Mouse (Mus musculus): Measurements from ENCODE around the gene Chfr.

Chfr gene

GRCm38 (mm10) chr5:110135293-110136086, at the start of gene Chfr:
Gene Chfr (plus strand): TSS chr5:110135842.
- peak; percentile 93 for DNase-seq (ENCODE audit: low read depth, low spot score)

DNA sequence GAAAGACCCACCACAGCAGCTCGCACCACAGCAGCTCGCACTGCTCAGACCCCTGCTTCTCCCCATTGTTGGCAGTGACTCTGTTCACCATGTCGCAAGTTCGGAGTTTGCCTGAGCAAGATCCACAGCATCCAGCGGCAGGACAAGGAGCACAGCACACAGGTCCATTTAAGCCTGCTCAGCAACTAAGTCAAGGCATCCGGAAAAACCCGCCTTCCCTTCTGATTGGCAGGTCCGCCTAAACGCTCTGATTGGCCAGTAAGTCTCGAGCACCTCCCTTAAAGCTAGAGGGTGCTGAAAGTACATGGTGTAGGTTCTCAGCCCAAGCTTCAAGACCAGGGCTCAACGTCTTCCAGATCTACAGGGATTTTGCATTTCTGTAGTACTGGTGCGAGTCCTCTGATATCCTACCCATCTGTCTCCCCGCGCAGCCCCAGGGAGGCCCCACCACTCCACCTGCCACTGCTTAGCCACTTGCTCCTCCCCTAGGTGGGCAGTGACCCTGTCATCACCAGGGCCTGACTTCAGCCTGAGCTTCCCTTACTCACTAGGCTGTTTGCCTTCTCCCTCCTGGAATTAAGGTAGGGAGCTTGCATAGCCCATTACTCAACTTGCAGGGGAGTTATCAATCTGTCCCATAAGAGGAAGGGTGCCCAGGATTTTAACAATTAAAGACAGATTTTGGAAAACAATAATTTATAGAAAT, 49.3 kb upstream of the Chfr start:
- no peak for DNase-seq (ENCODE audit: low read depth, low spot score)

DNA sequence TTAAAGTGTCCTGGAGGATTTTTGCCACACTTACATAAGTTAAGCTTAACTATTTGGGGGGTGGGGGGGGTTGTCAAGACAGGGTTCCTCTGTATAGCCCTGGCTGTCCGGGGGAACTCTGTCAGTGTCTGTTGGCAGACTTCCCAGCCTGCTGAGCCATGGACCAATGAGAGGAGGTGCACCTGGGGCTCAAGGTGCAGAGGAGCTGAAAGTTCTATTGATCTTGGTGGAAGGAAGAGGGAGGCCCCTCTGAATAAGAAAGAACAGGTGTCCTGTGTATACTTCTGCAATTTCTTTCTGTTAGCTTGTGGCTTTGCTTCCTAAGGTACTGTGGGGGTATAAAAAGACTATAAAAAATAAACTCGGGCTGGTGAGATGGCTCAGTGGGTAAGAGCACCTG, 44.1 kb upstream of the Chfr start:
- no peak for DNase-seq (ENCODE audit: low read depth, low spot score)

DNA sequence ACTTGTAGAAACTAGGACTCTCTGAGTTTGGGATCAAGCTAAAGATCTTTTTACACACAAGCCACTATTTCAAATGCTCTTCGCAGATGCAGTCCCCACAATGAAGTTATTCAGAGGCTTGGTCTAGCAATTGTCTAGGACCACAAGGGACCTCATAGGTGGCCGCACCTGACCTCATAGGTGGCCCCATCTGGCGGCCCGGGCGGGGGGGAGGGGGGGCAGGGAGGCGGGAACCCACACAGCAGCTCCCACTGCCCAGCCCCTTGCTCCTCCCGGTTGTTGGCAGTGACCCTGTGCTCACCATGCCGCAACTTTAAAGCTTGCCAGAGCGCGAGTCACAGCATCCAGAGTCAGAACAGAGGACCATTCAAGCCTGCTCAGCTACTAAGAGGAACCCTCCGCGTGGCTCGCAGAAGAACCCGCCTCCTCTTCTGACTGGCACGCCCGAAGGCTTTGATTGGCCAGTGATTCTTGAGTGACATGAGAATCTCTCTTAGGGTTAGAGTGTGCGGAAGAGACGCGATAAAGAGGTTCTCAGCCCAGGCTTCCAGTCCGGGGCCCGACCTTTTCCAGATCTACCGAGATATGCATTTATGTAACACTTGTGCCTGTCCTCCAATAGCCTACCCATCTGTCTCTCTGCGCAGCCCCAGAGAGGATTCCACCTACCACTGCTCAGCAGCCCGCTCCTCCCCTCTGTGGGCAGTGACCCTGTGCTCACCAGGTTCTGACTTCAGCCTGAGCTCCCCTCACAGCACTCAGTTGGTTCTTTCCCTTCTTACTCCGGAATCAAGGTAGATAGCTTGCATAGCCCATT, 41.4 kb upstream of the Chfr start, which contains the start of gene Gm35315:
Gene Gm35315 (minus strand): TSS at position 391 of the 817 bp plus-strand sequence.
- peak; percentile 75 for DNase-seq (ENCODE audit: low read depth, low spot score)

DNA sequence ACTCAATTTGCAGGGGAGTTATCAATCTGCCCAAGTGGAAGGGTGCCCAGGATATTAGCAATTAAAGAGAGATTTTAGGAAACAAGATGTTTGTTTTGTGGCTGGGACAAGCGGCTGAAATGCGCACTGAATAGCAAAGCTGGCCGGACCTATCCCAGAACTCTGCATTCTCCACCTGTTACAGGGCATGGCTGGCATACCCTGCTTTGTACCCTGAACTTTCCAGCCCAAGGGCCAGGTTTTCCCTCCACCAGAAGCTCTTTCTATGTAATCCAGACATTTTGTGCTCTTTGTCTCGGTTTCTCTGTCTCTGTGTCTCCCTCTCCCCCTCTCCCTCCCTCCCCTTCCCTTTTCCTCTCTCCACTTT, 40.8 kb upstream of the Chfr start:
- no peak for DNase-seq (ENCODE audit: low read depth, low spot score)

DNA sequence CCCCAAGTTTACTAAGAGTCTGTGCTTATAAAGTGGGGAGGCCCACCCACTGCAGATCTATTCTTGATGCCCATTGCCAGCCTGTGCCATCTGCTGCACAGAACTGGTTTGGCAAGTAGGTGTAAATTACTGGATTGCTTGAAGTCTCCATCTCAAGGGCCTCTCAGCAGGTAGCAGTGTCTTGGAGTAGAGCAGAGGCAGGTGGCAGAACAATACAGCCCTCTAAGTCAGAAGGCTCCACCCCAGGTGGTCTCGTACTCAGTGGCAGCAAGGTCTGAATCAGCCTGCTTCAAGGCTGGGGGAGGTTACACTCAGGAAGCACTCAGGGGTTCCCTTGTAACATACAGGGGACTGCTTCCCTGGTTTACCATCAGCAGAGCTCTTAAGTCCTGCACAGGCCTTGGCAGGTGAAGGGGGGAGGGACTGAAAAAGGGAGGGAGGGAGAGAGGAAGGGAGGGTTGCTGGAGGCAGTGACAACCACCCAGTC, 36.6 kb upstream of the Chfr start:
- DNase-seq (ENCODE audit: low read depth, low spot score), result no peak

DNA sequence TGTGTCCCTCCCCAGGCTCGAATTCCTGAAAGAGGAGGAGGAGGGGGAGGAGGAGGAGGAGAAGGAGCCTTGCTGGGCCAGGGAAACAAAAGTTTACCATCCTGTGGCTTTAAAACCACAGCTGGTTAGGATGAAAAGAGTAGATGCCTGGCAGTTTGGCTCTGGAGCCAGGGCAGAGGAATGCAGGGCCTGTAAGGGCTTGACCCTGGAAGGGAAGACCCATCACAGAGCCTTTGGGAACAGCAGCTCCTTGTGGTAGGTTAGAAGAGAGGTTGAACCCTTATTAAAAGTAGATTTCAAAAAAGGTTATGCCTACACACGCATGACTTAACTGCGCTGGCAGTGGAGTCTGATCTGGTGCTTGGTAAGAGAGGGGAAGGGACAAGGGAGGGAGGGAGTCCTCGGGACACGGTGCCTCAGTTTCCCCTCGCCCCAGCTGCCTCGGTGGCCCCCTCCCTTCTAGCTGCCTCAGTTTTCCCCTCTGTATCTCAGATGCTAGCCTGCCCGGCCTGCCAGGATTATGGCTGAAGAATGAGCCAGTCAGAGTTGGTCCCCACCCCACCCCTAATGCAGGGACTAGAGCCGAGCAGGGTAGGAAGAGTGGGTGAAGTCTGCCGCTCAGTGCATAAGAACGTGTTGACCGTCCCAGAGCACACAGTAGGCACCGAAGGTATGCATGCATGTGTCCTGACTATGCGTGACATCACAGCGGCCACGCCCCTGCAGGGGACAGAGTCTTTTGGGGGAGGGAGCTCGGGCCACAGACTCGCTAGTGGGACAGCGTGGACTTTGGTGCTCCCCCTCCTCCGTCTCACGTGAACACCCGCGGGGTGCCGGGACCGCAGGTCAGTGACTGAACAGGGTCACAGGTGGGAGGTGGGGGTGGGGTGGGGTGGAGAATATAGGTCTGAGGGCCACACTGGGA, 35.7 kb upstream of the Chfr start, which contains the start of gene Plcxd1:
Gene Plcxd1 (plus strand): TSS at position 314 of the 925 bp plus-strand sequence.
- DNase-seq (ENCODE audit: low read depth, low spot score), result no peak

GRCm38 (mm10) chr5:110100921-110101631, 34.6 kb upstream of the Chfr start:
- no peak for DNase-seq (ENCODE audit: low read depth, low spot score)

GRCm38 (mm10) chr5:110101716-110102347, 33.8 kb upstream of the Chfr start:
- DNase-seq (ENCODE audit: low read depth, low spot score), result no peak

DNA sequence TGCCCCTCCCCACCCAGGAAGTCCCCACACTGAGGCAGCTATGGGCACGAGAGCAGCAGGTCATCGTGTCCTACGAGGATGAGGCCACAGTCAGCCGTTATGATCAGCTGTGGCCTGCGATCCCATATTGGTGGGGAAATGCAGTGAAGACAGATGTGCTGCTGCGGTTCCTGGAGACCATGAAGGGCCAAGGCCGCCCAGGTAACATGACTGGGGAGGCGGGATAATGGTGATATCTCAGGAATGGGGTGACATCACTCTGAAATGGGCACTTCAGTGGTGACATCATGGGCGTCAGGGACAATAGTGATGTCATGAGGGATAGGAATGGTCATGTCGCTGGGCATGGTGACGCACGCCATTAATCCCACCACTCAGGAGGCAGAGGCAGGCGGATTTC, 33.2 kb upstream of the Chfr start:
- no peak for DNase-seq (ENCODE audit: low read depth, low spot score)

- no peak for DNase-seq (ENCODE audit: low read depth, low spot score)
Measured at GRCm38 (mm10) chr5:110102853-110103625, 32.6 kb upstream of the Chfr start.

GRCm38 (mm10) chr5:110103901-110104615, 31.6 kb upstream of the Chfr start:
- DNase-seq (ENCODE audit: low read depth, low spot score), result no peak

DNA sequence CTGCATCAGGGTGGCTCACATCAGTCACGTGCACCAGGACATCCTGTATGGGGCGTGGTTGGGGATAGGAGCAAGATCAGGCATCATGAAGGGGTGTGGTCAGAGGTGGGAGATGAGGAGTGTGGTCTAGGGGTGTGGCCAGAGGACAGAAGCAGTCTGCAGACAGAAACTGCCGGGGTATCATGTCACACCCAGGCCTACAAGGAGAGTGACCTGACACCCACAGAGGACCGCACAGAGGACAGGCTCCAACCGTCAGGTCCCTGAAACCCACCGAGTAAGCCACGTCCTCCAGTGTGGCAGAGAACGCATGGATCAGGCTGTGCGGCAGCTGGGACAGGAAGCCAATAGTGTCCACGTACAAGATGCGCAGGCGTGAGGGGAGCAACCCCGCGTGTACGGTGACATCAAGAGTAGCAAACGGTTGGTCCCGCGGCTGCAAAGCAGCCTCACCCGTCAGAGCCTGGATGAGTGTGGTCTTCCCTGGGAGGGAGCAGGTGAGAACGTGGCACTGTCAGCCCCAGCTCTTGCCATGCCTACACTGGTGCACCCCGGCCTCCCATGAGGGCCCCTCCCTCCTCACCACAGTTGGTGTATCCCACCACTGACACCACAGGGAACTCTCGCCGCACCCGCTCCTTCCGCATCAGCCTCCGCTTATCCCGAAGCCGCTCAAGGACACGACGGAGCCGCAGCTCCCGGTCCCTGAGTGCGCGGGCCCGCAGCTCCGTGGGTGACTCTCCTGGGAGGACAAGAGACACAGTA, 30.8 kb upstream of the Chfr start:
- no peak for DNase-seq (ENCODE audit: low read depth, low spot score)

- no peak for DNase-seq (ENCODE audit: low read depth, low spot score)
Measured at GRCm38 (mm10) chr5:110106140-110106871, 29.3 kb upstream of the Chfr start.

DNA sequence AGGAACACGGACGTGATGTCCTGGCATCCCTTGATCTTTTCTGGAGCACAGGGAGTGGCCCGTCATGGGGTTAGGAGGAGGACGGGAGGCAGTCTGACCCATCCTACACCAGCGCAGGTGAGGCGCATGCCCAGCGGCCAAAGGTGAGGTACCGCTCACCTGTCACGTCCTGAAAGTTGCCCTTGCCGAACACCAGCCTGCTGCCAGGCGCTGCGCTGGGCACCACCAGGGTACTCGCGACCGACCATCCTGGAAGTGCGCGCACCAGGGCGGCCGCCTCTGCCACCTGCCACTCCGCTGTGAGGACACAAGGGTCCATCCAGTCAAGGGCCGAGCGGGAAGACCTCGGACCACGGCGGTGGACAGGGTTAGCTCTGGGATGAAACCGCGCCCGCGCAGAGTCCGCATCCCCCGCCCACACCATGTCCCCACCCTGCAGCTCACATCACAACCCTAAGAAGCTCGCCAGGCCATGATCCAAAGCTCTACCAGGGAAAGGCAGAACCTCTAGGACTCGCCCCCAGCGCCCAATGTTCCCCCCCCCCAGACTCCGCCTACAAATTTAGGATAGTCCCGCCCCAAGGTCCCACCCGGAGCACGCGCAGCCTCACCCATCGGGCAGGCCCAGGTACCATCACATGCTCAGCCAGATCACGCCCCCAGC, 28.6 kb upstream of the Chfr start:
- no peak for DNase-seq (ENCODE audit: low read depth, low spot score)

DNA sequence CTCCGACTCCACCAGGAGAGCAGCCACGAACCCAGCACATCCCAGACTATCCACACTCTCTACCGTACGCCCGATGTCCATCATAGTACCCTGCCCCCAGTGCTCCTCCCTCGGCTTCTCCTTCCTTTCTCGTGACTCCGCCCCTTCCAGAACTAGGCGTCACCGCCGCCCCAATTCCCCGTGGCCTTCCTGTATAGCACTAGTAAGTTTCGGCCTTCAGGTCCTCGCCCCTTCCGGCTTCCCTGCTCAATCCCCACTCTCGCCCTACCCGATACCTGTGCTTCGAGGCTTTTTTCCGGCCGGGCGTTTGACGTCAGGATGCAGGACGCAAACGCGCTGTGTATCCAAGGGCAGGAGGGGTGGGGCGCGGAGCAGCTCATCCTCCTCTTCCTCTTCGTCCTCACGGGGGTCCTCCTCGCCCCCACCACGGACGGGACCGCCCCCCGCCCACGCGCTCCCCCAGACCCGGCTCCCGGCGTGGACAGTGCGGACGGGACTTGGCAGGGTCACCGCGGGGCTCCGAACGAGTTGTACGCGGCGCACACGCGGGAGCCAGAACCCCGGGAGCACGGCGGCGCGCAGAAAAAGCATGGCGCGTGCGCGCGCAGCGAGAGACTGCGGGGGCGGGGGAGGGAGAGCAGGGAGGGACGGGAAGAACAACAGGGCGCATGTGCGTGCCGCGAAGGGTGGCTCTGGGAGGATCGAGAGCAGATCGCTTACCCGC, 27.9 kb upstream of the Chfr start, which contains the start of gene Gtpbp6:
Gene Gtpbp6 (minus strand): TSS at position 617 of the 724 bp plus-strand sequence.
- DNase-seq (ENCODE audit: low read depth, low spot score), result peak; percentile 84
